Mouse (Mus musculus): Measurements from ENCODE around the gene Hormad2. TPM values are rescaled to one million over a fixed set of nuclear protein-coding genes. Genes with fewer than 3 reads are reported as not detected.

Gene Hormad2
- polyA plus RNA-seq, 1 experiment from 2014 or later, result not detected

Other genes with a start within 250 kb of the Hormad2 start
- gene Castor1, start 222.9 kb downstream of the Hormad2 start, polyA plus RNA-seq (2016; fragmentation: Nextera tagmentation; extraction: Ambion mirVana), result 1.8 and 2.2 TPM in 2 replicates
- not detected in 2 replicates for gene Osm, start 204.7 kb downstream of the Hormad2 start, polyA plus RNA-seq (2016; fragmentation: Nextera tagmentation; extraction: Ambion mirVana)
- gene Lif, start 183.5 kb downstream of the Hormad2 start, polyA plus RNA-seq (2016; fragmentation: Nextera tagmentation; extraction: Ambion mirVana), result 0.06 TPM in 1 of 2 replicates, not detected in the other
- 46.5 and 50.1 TPM in 2 replicates for gene Mtmr3, start 153.8 kb upstream of the Hormad2 start, polyA plus RNA-seq (2016; fragmentation: Nextera tagmentation; extraction: Ambion mirVana)
- gene Gm11032, start 179.0 kb upstream of the Hormad2 start, polyA plus RNA-seq (2016; fragmentation: Nextera tagmentation; extraction: Ambion mirVana), result not detected in 2 replicates
- 32.6 TPM in 2 replicates for gene Ascc2, start 196.6 kb upstream of the Hormad2 start, polyA plus RNA-seq (2016; fragmentation: Nextera tagmentation; extraction: Ambion mirVana)

Data from forebrain, embryonic 12.5 days (tissue).